Mouse (Mus musculus): ENCODE results near the gene Trim9.

The Trim9 gene

GRCm38 (mm10) chr12:70325826-70326225 lies 21.6 kb downstream of the Trim9 start:
- DNase-seq (ENCODE audit: low read depth), result no peak

- DNase-seq (ENCODE audit: low read depth), result no peak
These were observed 24.6 kb downstream of the Trim9 start for GRCm38 (mm10) chr12:70322790-70323189.

GRCm38 (mm10) chr12:70316147-70316546 lies 31.3 kb downstream of the Trim9 start:
- DNase-seq (ENCODE audit: low read depth), result no peak

GRCm38 (mm10) chr12:70307881-70308280 lies 39.5 kb downstream of the Trim9 start:
- DNase-seq (ENCODE audit: low read depth), result no peak

GRCm38 (mm10) chr12:70307062-70307461 lies 40.4 kb downstream of the Trim9 start:
- no peak for DNase-seq (ENCODE audit: low read depth)

- no peak for DNase-seq (ENCODE audit: low read depth)
These were observed 43.4 kb downstream of the Trim9 start for GRCm38 (mm10) chr12:70304014-70304413.

- peak; percentile 55 for DNase-seq (ENCODE audit: low read depth)
These were observed 43.9 kb downstream of the Trim9 start for GRCm38 (mm10) chr12:70303525-70303924.

- no peak for DNase-seq (ENCODE audit: low read depth)
These were observed 45.2 kb downstream of the Trim9 start for GRCm38 (mm10) chr12:70302022-70302720.

- no peak for DNase-seq (ENCODE audit: low read depth)
These were observed 53.3 kb downstream of the Trim9 start for GRCm38 (mm10) chr12:70293927-70294684.

- DNase-seq (ENCODE audit: low read depth), result no peak
These were observed 54.1 kb downstream of the Trim9 start for GRCm38 (mm10) chr12:70293165-70293926.

- DNase-seq (ENCODE audit: low read depth), result no peak
These were observed 61.9 kb downstream of the Trim9 start for GRCm38 (mm10) chr12:70285521-70285920.

- DNase-seq (ENCODE audit: low read depth), result no peak
These were observed 62.4 kb downstream of the Trim9 start for GRCm38 (mm10) chr12:70284979-70285378.

- DNase-seq (ENCODE audit: low read depth), result no peak
These were observed 64.2 kb downstream of the Trim9 start for GRCm38 (mm10) chr12:70283116-70283731.

GRCm38 (mm10) chr12:70280930-70281329 lies 66.5 kb downstream of the Trim9 start:
- no peak for DNase-seq (ENCODE audit: low read depth)

GRCm38 (mm10) chr12:70280381-70280780 lies 67.0 kb downstream of the Trim9 start:
- no peak for DNase-seq (ENCODE audit: low read depth)

GRCm38 (mm10) chr12:70277071-70277939 lies 70.1 kb downstream of the Trim9 start:
- DNase-seq (ENCODE audit: low read depth), result no peak

GRCm38 (mm10) chr12:70269724-70270123 lies 77.7 kb downstream of the Trim9 start:
- no peak for DNase-seq (ENCODE audit: low read depth)

GRCm38 (mm10) chr12:70267314-70267713 lies 80.1 kb downstream of the Trim9 start:
- DNase-seq (ENCODE audit: low read depth), result no peak

GRCm38 (mm10) chr12:70266494-70266931 lies 80.9 kb downstream of the Trim9 start:
- no peak for DNase-seq (ENCODE audit: low read depth)

GRCm38 (mm10) chr12:70263721-70264120 lies 83.7 kb downstream of the Trim9 start:
- DNase-seq (ENCODE audit: low read depth), result no peak

GRCm38 (mm10) chr12:70262271-70262953 lies 85.0 kb downstream of the Trim9 start:
- no peak for DNase-seq (ENCODE audit: low read depth)
